Mouse (Mus musculus): ENCODE measurements around the gene Hs6st2. TPM values are rescaled to one million over a fixed set of nuclear protein-coding genes. Genes with fewer than 3 reads are reported as not detected.

Gene Hs6st2
- polyA plus RNA-seq, 1 experiment: 1.2 TPM

DNA sequence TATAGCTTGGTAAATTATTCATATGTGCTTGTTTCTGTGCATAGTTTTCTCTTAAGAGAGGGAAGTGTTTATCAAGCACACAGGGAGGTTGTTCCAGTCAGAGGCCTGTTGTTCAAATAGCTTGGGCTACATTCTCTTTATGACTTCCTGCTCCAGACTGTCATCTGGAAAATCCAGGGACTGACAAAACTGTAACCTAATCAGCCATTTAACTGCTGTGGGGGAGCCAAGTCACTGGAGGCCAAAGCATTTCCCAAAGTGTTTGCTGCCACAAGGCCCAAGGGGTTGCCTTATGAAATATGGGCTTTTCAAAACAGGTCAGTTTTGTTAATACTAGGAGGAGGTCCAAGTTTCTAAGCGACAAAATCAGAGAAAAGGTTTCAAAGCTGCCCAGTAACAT, 119.8 kb downstream of the Hs6st2 start:
- no peak for TF ChIP-seq CTCF (IDR thresholded peaks at IDR 0.05; ENCODE audit: control insufficient read depth, insufficient read depth, insufficient replicate concordance, low read depth, low read length)
- no peak for TF ChIP-seq POLR2A (IDR thresholded peaks at IDR 0.05; ENCODE audit: control insufficient read depth, low read depth, low read length)
- no peak overlapping the region for H3K27ac ChIP-seq (ENCODE audit: control insufficient read depth, insufficient read depth, low read depth, low read length)
- H3K4me3 ChIP-seq (ENCODE audit: control insufficient read depth, low read depth, low read length): no peak overlapping the region
- no peaks in the 10 kb centered on the region for H3K4me1 ChIP-seq (ENCODE audit: control insufficient read depth, insufficient read depth, low read length)
- no peaks in the 10 kb centered on the region for H3K36me3 ChIP-seq (ENCODE audit: control insufficient read depth, insufficient read depth, low read length)
- no peaks in the 10 kb centered on the region for H3K27me3 ChIP-seq (ENCODE audit: control insufficient read depth, insufficient read depth, low read length)

DNA sequence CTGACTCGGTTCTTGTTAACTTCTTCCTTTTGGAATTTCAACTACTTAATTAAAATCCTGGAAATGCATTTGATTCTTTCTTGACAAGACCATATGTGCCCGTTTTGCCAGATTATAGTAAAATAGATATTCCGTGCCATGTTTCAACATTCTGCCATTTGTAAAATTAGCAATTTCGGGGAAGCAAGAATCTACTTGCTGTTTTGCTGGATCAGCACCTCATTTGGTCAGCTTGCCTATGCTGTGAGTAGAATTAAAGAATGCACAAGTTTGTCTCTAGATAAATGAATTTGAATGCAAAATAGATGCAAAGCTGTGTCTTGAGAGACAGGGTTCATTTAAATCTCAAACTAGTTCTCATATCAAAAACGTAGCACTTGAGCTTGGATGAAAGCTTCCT, 142.0 kb downstream of the Hs6st2 start:
- H3K4me1 ChIP-seq (ENCODE audit: control insufficient read depth, insufficient read depth, low read length): no peaks in the 10 kb centered on the region
- no peaks in the 10 kb centered on the region for H3K27me3 ChIP-seq (ENCODE audit: control insufficient read depth, insufficient read depth, low read length)
- no peak overlapping the region for H3K27ac ChIP-seq (ENCODE audit: control insufficient read depth, insufficient read depth, low read depth, low read length)
- H3K4me3 ChIP-seq (ENCODE audit: control insufficient read depth, low read depth, low read length): no peak overlapping the region
- H3K36me3 ChIP-seq (ENCODE audit: control insufficient read depth, insufficient read depth, low read length): no peaks in the 10 kb centered on the region
- no peak for TF ChIP-seq CTCF (IDR thresholded peaks at IDR 0.05; ENCODE audit: control insufficient read depth, insufficient read depth, insufficient replicate concordance, low read depth, low read length)
- TF ChIP-seq POLR2A (IDR thresholded peaks at IDR 0.05; ENCODE audit: control insufficient read depth, low read depth, low read length): no peak

DNA sequence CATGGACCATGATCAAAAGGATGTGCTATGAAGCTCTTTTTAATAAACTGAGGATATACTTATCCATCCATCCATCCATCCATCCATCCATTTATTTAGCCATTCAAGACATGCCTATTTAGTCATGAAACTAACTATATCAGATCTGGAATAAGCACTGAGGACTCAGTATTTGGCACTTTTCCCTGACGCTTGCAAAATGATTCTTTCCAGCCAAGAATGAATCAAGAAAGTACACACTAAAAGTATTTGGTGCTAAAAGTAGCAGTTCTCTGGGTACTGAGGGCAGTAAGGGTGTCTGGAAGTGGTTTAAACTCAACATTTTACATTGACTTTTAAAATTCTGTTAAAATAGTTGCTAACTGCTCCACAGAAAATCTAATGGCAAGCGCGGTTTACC, 144.6 kb downstream of the Hs6st2 start:
- Histone ChIP-seq H3K27me3 (ENCODE audit: control insufficient read depth, insufficient read depth, low read length) (no peaks in the 10 kb centered on the region), H3K27ac (ENCODE audit: control insufficient read depth, insufficient read depth, low read depth, low read length) (no peak overlapping the region), H3K4me1 (ENCODE audit: control insufficient read depth, insufficient read depth, low read length) (no peaks in the 10 kb centered on the region), H3K4me3 (ENCODE audit: control insufficient read depth, low read depth, low read length) (no peak overlapping the region), H3K36me3 (ENCODE audit: control insufficient read depth, insufficient read depth, low read length) (no peaks in the 10 kb centered on the region)
- TF ChIP-seq POLR2A (IDR thresholded peaks at IDR 0.05; ENCODE audit: control insufficient read depth, low read depth, low read length) (no peak), CTCF (IDR thresholded peaks at IDR 0.05; ENCODE audit: control insufficient read depth, insufficient read depth, insufficient replicate concordance, low read depth, low read length) (no peak)

DNA sequence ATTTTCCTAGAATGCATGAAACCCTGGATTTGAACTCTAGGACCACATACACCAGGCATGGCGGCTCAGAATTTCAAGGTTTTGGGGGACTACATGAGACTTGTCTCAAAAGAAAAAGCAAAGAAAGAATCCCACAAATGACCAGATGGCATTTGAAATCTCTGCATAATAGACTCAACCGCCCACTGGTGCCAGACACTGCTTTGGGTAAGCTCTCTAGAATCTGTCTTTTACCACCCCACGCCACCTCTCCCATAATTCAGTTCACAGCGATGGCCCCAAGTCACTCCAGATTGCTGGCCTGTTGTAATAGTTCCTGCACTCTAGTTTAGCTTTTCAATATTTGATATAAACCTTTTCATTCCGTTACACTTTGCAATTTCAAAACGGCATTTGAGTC, 146.4 kb downstream of the Hs6st2 start:
- Histone ChIP-seq H3K27me3 (ENCODE audit: control insufficient read depth, insufficient read depth, low read length) (no peaks in the 10 kb centered on the region), H3K4me1 (ENCODE audit: control insufficient read depth, insufficient read depth, low read length) (no peaks in the 10 kb centered on the region), H3K36me3 (ENCODE audit: control insufficient read depth, insufficient read depth, low read length) (no peaks in the 10 kb centered on the region), H3K27ac (ENCODE audit: control insufficient read depth, insufficient read depth, low read depth, low read length) (no peak overlapping the region), H3K4me3 (ENCODE audit: control insufficient read depth, low read depth, low read length) (no peak overlapping the region)
- TF ChIP-seq POLR2A (IDR thresholded peaks at IDR 0.05; ENCODE audit: control insufficient read depth, low read depth, low read length): no peak
- TF ChIP-seq CTCF (IDR thresholded peaks at IDR 0.05; ENCODE audit: control insufficient read depth, insufficient read depth, insufficient replicate concordance, low read depth, low read length): no peak

DNA sequence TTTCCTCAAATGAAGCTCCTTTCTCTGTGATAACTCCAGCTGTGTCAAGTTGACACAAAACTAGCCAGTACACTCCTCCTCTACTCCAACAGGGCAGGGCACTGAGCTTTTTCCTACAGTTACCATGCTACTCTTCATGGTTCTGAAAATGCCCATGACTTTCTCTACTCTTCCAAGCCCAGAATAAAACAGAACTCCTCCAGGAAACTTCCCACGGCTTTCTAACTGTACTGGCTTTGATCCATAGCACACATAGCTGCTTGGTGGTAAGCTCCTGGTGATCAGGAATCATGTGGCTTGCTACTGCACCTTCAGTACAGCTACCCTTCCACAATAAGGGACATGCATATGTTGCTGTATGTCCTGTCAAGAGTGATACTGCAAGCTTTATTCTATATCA, 150.5 kb downstream of the Hs6st2 start:
- no peak overlapping the region for H3K27ac ChIP-seq (ENCODE audit: control insufficient read depth, insufficient read depth, low read depth, low read length)
- TF ChIP-seq CTCF (IDR thresholded peaks at IDR 0.05; ENCODE audit: control insufficient read depth, insufficient read depth, insufficient replicate concordance, low read depth, low read length) (no peak), POLR2A (IDR thresholded peaks at IDR 0.05; ENCODE audit: control insufficient read depth, low read depth, low read length) (no peak)
- H3K4me3 ChIP-seq (ENCODE audit: control insufficient read depth, low read depth, low read length): no peak overlapping the region
- no peaks in the 10 kb centered on the region for H3K36me3 ChIP-seq (ENCODE audit: control insufficient read depth, insufficient read depth, low read length)
- H3K4me1 ChIP-seq (ENCODE audit: control insufficient read depth, insufficient read depth, low read length): no peaks in the 10 kb centered on the region
- no peaks in the 10 kb centered on the region for H3K27me3 ChIP-seq (ENCODE audit: control insufficient read depth, insufficient read depth, low read length)

DNA sequence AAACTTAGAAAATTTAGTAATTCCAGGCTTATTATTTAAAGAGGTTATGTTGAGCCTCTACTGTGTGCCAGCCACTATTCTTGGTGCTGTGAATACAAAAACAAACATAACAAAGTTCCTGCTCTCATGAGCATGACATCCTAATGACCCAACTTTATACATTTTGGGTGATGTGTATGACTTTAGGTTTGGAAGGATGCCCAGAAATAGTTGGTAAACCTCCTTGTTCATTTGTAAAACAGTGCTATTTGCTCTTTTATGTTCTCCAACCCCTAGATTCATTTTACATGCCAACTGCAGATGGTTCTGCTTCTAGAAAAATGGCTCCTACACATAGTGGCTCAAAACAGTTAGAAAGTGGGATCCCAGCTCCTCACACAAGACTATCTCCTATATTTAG, 153.1 kb downstream of the Hs6st2 start:
- Histone ChIP-seq H3K27ac (ENCODE audit: control insufficient read depth, insufficient read depth, low read depth, low read length) (no peak overlapping the region), H3K27me3 (ENCODE audit: control insufficient read depth, insufficient read depth, low read length) (no peaks in the 10 kb centered on the region), H3K36me3 (ENCODE audit: control insufficient read depth, insufficient read depth, low read length) (no peaks in the 10 kb centered on the region), H3K4me3 (ENCODE audit: control insufficient read depth, low read depth, low read length) (no peak overlapping the region), H3K4me1 (ENCODE audit: control insufficient read depth, insufficient read depth, low read length) (no peaks in the 10 kb centered on the region)
- TF ChIP-seq CTCF (IDR thresholded peaks at IDR 0.05; ENCODE audit: control insufficient read depth, insufficient read depth, insufficient replicate concordance, low read depth, low read length) (no peak), POLR2A (IDR thresholded peaks at IDR 0.05; ENCODE audit: control insufficient read depth, low read depth, low read length) (no peak)

DNA sequence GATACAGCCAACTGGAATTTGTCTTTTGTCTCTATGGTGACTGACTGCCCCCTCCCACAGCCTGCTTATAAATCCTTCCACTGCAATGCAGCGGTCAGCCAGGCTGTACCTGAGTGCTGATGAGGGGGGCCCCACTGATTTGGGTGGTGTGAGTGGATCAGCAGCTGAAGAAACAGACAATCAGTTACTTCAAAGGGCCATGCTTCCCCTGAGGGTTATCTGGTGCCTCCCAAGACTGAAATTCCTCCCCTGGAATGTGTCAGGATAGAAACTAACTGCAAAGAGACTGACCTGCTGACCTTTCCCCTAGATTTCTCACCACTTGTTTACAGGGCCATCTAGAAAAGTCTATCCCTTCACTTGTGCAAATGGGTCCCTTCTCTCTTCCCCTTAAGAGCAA, 166.8 kb downstream of the Hs6st2 start:
- TF ChIP-seq POLR2A (IDR thresholded peaks at IDR 0.05; ENCODE audit: control insufficient read depth, low read depth, low read length): no peak
- no peak for TF ChIP-seq CTCF (IDR thresholded peaks at IDR 0.05; ENCODE audit: control insufficient read depth, insufficient read depth, insufficient replicate concordance, low read depth, low read length)
- Histone ChIP-seq H3K27me3 (ENCODE audit: control insufficient read depth, insufficient read depth, low read length) (no peaks in the 10 kb centered on the region), H3K36me3 (ENCODE audit: control insufficient read depth, insufficient read depth, low read length) (no peaks in the 10 kb centered on the region), H3K4me3 (ENCODE audit: control insufficient read depth, low read depth, low read length) (no peak overlapping the region), H3K27ac (ENCODE audit: control insufficient read depth, insufficient read depth, low read depth, low read length) (no peak overlapping the region), H3K4me1 (ENCODE audit: control insufficient read depth, insufficient read depth, low read length) (no peaks in the 10 kb centered on the region)

DNA sequence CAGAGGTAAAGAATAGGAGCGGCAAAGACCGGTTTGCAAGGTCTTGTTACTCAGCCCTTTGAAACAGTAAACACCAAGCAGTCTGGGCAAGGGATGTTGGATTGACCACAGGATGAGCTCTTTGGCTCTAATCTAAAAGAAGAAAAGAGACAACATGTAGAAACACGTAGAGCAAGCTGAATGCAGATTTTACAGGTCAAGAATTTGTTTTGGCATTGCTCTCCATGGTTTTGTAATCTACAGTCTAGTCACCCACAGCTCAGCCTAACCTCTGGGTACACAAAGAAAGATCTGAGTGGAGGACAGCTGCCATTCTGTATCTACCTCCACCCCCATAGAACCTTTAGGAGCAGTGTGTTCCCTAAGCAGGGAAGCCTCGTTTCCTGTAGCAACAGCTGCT, 175.1 kb downstream of the Hs6st2 start:
- TF ChIP-seq CTCF (IDR thresholded peaks at IDR 0.05; ENCODE audit: control insufficient read depth, insufficient read depth, insufficient replicate concordance, low read depth, low read length) (no peak), POLR2A (IDR thresholded peaks at IDR 0.05; ENCODE audit: control insufficient read depth, low read depth, low read length) (no peak)
- Histone ChIP-seq H3K4me3 (ENCODE audit: control insufficient read depth, low read depth, low read length) (no peak overlapping the region), H3K4me1 (ENCODE audit: control insufficient read depth, insufficient read depth, low read length) (no peaks in the 10 kb centered on the region), H3K36me3 (ENCODE audit: control insufficient read depth, insufficient read depth, low read length) (no peaks in the 10 kb centered on the region), H3K27me3 (ENCODE audit: control insufficient read depth, insufficient read depth, low read length) (no peaks in the 10 kb centered on the region), H3K27ac (ENCODE audit: control insufficient read depth, insufficient read depth, low read depth, low read length) (no peak overlapping the region)

Measured in testis, adult 2 months (tissue).